Mouse (Mus musculus) heart, postnatal 0 days (tissue): Measurements from ENCODE around the gene Bmf.

ENCODE experiments used
- CTCF ChIP-seq: IDR thresholded peaks from 2 replicates; pipeline ENCODE4 v1.5.1; 2016; ENCODE audit warnings: antibody characterized with exemption, control low read depth, low read depth
- EP300 ChIP-seq: IDR thresholded peaks from 2 replicates; pipeline ENCODE4 v1.6.1; 2016; ENCODE audit warnings: antibody characterized with exemption, low read depth

GRCm38 (mm10) chr2:118567179-118567578 is 17.7 kb upstream of the Bmf start:
- TF ChIP-seq CTCF (no peak), EP300 (no peak)
